Mouse (Mus musculus): ENCODE data around the gene Dmbx1. TPM values are rescaled to one million over a fixed set of nuclear protein-coding genes. Genes with fewer than 3 reads are reported as not detected.

Gene Dmbx1
- polyA plus RNA-seq, 1 experiment from 2014 or later = 8.2 TPM

- peak; percentile 15 for DNase-seq
- no peaks in the 10 kb centered on the region for H3K36me3 ChIP-seq (ENCODE audit: control insufficient read depth, insufficient read depth, low read length)
- ATAC-seq (ENCODE audit: low FRiP score, low TSS enrichment) = no peak
- 8% methylated on average over 19 of the region's 19 CpGs for WGBS
- peak overlapping the region; percentile 35 for H3K4me3 ChIP-seq (replicated peaks; ENCODE audit: low read depth, low read length)
- H3K9ac ChIP-seq (replicated peaks; ENCODE audit: low read length) = no peak overlapping the region; the same call in 1 of the 2 replicates
- peaks cover 18% of the 10 kb centered on the region for H3K4me1 ChIP-seq (ENCODE audit: control insufficient read depth, insufficient read depth, low read length)
- peak overlapping the region; percentile 61 for H3K4me2 ChIP-seq (ENCODE audit: low read length)
- H3K27me3 ChIP-seq (ENCODE audit: control insufficient read depth, insufficient read depth, low read length) = peaks cover 78% of the 10 kb centered on the region
- no peak overlapping the region for H3K27ac ChIP-seq (replicated peaks; ENCODE audit: low read depth, low read length)
- no peaks in the 10 kb centered on the region for H3K9me3 ChIP-seq (ENCODE audit: control insufficient read depth, low read length)
Observed at GRCm38 (mm10) chr4:115937061-115937976, 2.4 kb downstream of the Dmbx1 start.

- H3K27ac ChIP-seq (replicated peaks; ENCODE audit: low read depth, low read length) = no peak overlapping the region
- peak overlapping the region; percentile 61 for H3K4me2 ChIP-seq (ENCODE audit: low read length)
- peaks cover 76% of the 10 kb centered on the region for H3K27me3 ChIP-seq (ENCODE audit: control insufficient read depth, insufficient read depth, low read length)
- H3K36me3 ChIP-seq (ENCODE audit: control insufficient read depth, insufficient read depth, low read length) = no peaks in the 10 kb centered on the region
- H3K4me1 ChIP-seq (ENCODE audit: control insufficient read depth, insufficient read depth, low read length) = peaks cover 18% of the 10 kb centered on the region
- under 1% methylated on average over 20 of the region's 20 CpGs for WGBS
- H3K9ac ChIP-seq (replicated peaks; ENCODE audit: low read length) = no peak overlapping the region; the same call in 1 of the 2 replicates
- H3K9me3 ChIP-seq (ENCODE audit: control insufficient read depth, low read length) = no peaks in the 10 kb centered on the region
- ATAC-seq (ENCODE audit: low FRiP score, low TSS enrichment) (no peak), DNase-seq (no peak)
- peak overlapping the region; percentile 35 for H3K4me3 ChIP-seq (replicated peaks; ENCODE audit: low read depth, low read length)
Observed at GRCm38 (mm10) chr4:115936646-115937045, 3.1 kb downstream of the Dmbx1 start.

GRCm38 (mm10) chr4:115935835-115936581 lies 3.7 kb downstream of the Dmbx1 start:
- ATAC-seq (ENCODE audit: low FRiP score, low TSS enrichment) (no peak), DNase-seq (peak; percentile 61)
- Histone ChIP-seq H3K4me1 (ENCODE audit: control insufficient read depth, insufficient read depth, low read length) (peaks cover 18% of the 10 kb centered on the region), H3K4me3 (replicated peaks; ENCODE audit: low read depth, low read length) (peak overlapping the region; percentile 35), H3K36me3 (ENCODE audit: control insufficient read depth, insufficient read depth, low read length) (no peaks in the 10 kb centered on the region), H3K9ac (replicated peaks; ENCODE audit: low read length) (no peak overlapping the region; the same call in 1 of the 2 replicates), H3K4me2 (ENCODE audit: low read length) (peak overlapping the region; percentile 61), H3K27ac (replicated peaks; ENCODE audit: low read depth, low read length) (no peak overlapping the region), H3K9me3 (ENCODE audit: control insufficient read depth, low read length) (no peaks in the 10 kb centered on the region), H3K27me3 (ENCODE audit: control insufficient read depth, insufficient read depth, low read length) (peaks cover 72% of the 10 kb centered on the region)
- 4% methylated on average over 36 of the region's 36 CpGs for WGBS

GRCm38 (mm10) chr4:115931556-115932088 lies 8.1 kb downstream of the Dmbx1 start:
- no peaks in the 10 kb centered on the region for H3K36me3 ChIP-seq (ENCODE audit: control insufficient read depth, insufficient read depth, low read length)
- peaks cover 7% of the 10 kb centered on the region; the same call in 1 of the 2 replicates for H3K4me1 ChIP-seq (ENCODE audit: control insufficient read depth, insufficient read depth, low read length)
- peaks cover 52% of the 10 kb centered on the region for H3K27me3 ChIP-seq (ENCODE audit: control insufficient read depth, insufficient read depth, low read length)
- H3K27ac ChIP-seq (replicated peaks; ENCODE audit: low read depth, low read length) = no peak overlapping the region
- 61% methylated on average over 13 of the region's 13 CpGs for WGBS
- H3K4me3 ChIP-seq (replicated peaks; ENCODE audit: low read depth, low read length) = no peak overlapping the region
- no peaks in the 10 kb centered on the region for H3K9me3 ChIP-seq (ENCODE audit: control insufficient read depth, low read length)
- H3K4me2 ChIP-seq (ENCODE audit: low read length) = no peak overlapping the region
- DNase-seq (no peak), ATAC-seq (ENCODE audit: low FRiP score, low TSS enrichment) (no peak)
- H3K9ac ChIP-seq (replicated peaks; ENCODE audit: low read length) = no peak overlapping the region

DNA sequence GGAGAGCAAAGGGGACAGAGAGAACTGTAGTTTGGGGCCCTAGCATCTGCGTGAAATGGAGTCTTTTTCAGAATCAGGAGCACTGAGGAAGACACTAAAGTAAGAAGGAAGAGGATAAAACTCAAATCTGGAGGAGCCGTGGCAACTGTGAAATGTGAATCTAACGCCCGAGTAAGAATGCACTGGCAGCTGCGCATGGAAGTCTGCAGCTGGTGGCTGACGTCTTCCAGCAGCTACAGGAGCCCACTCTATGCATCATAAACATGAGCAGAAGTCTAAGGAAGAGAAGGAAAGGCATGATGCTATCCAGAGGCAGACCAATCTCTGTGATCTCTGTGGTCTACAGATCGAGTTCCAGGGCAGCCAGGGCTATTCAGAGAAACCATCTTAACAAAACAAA lies 12.1 kb downstream of the Dmbx1 start:
- Histone ChIP-seq H3K9ac (replicated peaks; ENCODE audit: low read length) (no peak overlapping the region), H3K4me3 (replicated peaks; ENCODE audit: low read depth, low read length) (no peak overlapping the region), H3K9me3 (ENCODE audit: control insufficient read depth, low read length) (no peaks in the 10 kb centered on the region), H3K36me3 (ENCODE audit: control insufficient read depth, insufficient read depth, low read length) (no peaks in the 10 kb centered on the region), H3K27me3 (ENCODE audit: control insufficient read depth, insufficient read depth, low read length) (peaks cover 14% of the 10 kb centered on the region; the same call in 1 of the 2 replicates), H3K4me2 (ENCODE audit: low read length) (no peak overlapping the region), H3K27ac (replicated peaks; ENCODE audit: low read depth, low read length) (no peak overlapping the region), H3K4me1 (ENCODE audit: control insufficient read depth, insufficient read depth, low read length) (no peaks in the 10 kb centered on the region)
- DNase-seq (no peak), ATAC-seq (ENCODE audit: low FRiP score, low TSS enrichment) (no peak)
- 81% methylated on average over 7 of the region's 7 CpGs for whole genome bisulfite sequencing

DNA sequence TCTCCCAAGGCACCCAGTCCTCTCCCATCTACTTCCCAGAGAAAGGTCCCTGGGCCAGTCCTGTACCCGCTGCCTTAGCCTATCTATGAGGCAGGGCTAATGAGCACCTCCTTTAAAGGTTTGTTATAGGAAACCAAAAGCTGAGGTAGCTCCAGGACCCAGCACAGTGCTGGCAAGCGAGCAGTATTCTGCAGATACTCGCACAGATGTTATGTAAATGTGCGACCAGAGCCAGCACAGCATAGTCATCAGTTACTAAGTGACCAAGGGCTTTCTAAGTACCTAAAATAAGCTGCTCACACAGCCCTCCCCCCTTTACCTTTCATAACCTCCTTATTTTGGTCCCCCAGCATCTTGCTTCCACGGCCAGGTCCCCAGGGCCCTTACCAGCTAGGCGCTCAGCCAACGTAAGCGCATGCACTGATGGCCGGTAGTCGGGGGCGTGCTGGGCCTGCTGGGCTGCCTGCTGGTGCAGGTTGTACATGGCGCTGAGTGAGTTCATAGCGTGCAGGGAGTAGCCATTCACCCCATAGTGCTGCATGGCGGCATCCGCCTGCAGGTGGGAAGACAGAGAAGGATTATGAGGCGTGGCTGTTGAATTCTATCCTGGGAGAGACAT lies 16.4 kb downstream of the Dmbx1 start:
- H3K4me1 ChIP-seq (ENCODE audit: control insufficient read depth, insufficient read depth, low read length) = no peaks in the 10 kb centered on the region
- H3K36me3 ChIP-seq (ENCODE audit: control insufficient read depth, insufficient read depth, low read length) = no peaks in the 10 kb centered on the region
- no peak overlapping the region for H3K4me3 ChIP-seq (replicated peaks; ENCODE audit: low read depth, low read length)
- 84% methylated on average over 16 of the region's 16 CpGs for WGBS
- no peak overlapping the region for H3K9ac ChIP-seq (replicated peaks; ENCODE audit: low read length)
- DNase-seq = no peak
- no peak overlapping the region for H3K4me2 ChIP-seq (ENCODE audit: low read length)
- no peak for ATAC-seq (ENCODE audit: low FRiP score, low TSS enrichment)
- no peaks in the 10 kb centered on the region for H3K9me3 ChIP-seq (ENCODE audit: control insufficient read depth, low read length)
- H3K27me3 ChIP-seq (ENCODE audit: control insufficient read depth, insufficient read depth, low read length) = no peaks in the 10 kb centered on the region
- H3K27ac ChIP-seq (replicated peaks; ENCODE audit: low read depth, low read length) = no peak overlapping the region

DNA sequence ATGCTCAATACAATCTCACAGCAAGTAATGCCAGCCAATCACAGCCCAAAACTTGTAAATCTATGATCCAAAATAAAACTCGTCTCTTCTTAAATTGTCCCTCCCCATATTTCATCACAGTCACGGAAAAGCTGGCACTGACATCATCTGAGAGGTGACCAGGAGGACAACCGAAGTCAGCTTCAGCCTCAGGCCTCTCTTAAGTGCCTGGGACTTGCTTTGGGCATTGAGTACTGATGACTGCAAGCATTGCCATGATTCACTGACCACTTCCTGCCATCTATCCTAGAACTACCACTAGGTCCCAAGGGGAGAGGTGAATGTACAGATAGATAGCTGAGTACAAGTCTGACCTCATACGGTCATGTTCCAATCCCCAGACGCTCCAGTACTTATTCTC lies 17.0 kb downstream of the Dmbx1 start:
- H3K4me2 ChIP-seq (ENCODE audit: low read length) = no peak overlapping the region

DNA sequence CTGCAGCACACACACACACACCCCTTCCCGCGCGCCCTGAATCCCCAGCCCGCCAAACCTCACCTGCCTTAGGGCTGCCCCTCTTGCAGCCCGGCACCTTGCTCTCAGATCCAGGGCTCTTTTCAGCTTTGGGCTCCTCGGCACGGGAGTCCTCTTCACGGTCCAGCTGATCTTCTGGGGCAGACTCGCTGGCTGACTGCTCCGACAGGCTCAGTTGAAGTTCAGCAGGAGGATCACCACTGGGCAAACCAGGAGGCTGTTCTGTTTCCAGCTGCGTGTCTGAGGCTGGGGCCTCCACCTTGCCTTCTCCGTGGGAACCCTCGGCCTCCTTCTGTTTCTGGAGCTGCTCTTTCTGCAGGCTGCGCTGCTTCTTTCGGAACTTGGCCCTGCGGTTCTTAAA lies 19.8 kb downstream of the Dmbx1 start:
- no peak overlapping the region for H3K9ac ChIP-seq (replicated peaks; ENCODE audit: low read length)
- no peak for DNase-seq
- no peak overlapping the region for H3K27ac ChIP-seq (replicated peaks; ENCODE audit: low read depth, low read length)
- H3K36me3 ChIP-seq (ENCODE audit: control insufficient read depth, insufficient read depth, low read length) = no peaks in the 10 kb centered on the region
- H3K27me3 ChIP-seq (ENCODE audit: control insufficient read depth, insufficient read depth, low read length) = no peaks in the 10 kb centered on the region
- H3K4me1 ChIP-seq (ENCODE audit: control insufficient read depth, insufficient read depth, low read length) = no peaks in the 10 kb centered on the region
- ATAC-seq (ENCODE audit: low FRiP score, low TSS enrichment) = no peak
- H3K4me3 ChIP-seq (replicated peaks; ENCODE audit: low read depth, low read length) = no peak overlapping the region
- WGBS = 67% methylated on average over 16 of the region's 16 CpGs
- H3K9me3 ChIP-seq (ENCODE audit: control insufficient read depth, low read length) = no peaks in the 10 kb centered on the region
- no peak overlapping the region for H3K4me2 ChIP-seq (ENCODE audit: low read length)

More for the DNA sequence above, 17.0 kb downstream of the Dmbx1 start:
- DNase-seq = no peak
- no peaks in the 10 kb centered on the region for H3K36me3 ChIP-seq (ENCODE audit: control insufficient read depth, insufficient read depth, low read length)
- no peak overlapping the region for H3K9ac ChIP-seq (replicated peaks; ENCODE audit: low read length)
- H3K27me3 ChIP-seq (ENCODE audit: control insufficient read depth, insufficient read depth, low read length) = no peaks in the 10 kb centered on the region
- H3K9me3 ChIP-seq (ENCODE audit: control insufficient read depth, low read length) = no peaks in the 10 kb centered on the region
- H3K27ac ChIP-seq (replicated peaks; ENCODE audit: low read depth, low read length) = no peak overlapping the region
- no peak overlapping the region for H3K4me3 ChIP-seq (replicated peaks; ENCODE audit: low read depth, low read length)
- no peak for ATAC-seq (ENCODE audit: low FRiP score, low TSS enrichment)
- 94% methylated on average over 5 of the region's 5 CpGs for WGBS
- no peaks in the 10 kb centered on the region for H3K4me1 ChIP-seq (ENCODE audit: control insufficient read depth, insufficient read depth, low read length)
